Mouse (Mus musculus) frontal cortex, postnatal 36 days (tissue): Measurements from ENCODE around the gene Pank1.

Experiments used
- DNase-seq, 2 experiments: peaks; one replicate each; pipeline ENCODE4 v3.0.0; 2022; ENCODE audit warnings: low spot score in 2 of 2

Pank1 gene

GRCm38 (mm10) chr19:34825946-34826655 lies 53.2 kb downstream of the Pank1 start:
- DNase-seq: peak in 1 of 2 experiments; percentile 26

GRCm38 (mm10) chr19:34819577-34820170 lies 59.6 kb downstream of the Pank1 start:
- DNase-seq: no peak

- no peak for DNase-seq
These were observed 63.9 kb downstream of the Pank1 start for GRCm38 (mm10) chr19:34815371-34815770.

- DNase-seq: no peak
These were observed 64.6 kb downstream of the Pank1 start for GRCm38 (mm10) chr19:34814696-34815095.

GRCm38 (mm10) chr19:34813961-34814360 lies 65.3 kb downstream of the Pank1 start:
- DNase-seq: no peak

GRCm38 (mm10) chr19:34813533-34813932 lies 65.7 kb downstream of the Pank1 start:
- no peak for DNase-seq

- DNase-seq: no peak
These were observed 66.5 kb downstream of the Pank1 start for GRCm38 (mm10) chr19:34812711-34813110.

GRCm38 (mm10) chr19:34807173-34807572 lies 72.1 kb downstream of the Pank1 start:
- DNase-seq: no peak

- DNase-seq: no peak
These were observed 74.2 kb downstream of the Pank1 start for GRCm38 (mm10) chr19:34805071-34805470.

- no peak for DNase-seq
These were observed 74.7 kb downstream of the Pank1 start for GRCm38 (mm10) chr19:34804531-34804930.

GRCm38 (mm10) chr19:34803396-34803795 lies 75.9 kb downstream of the Pank1 start:
- DNase-seq: no peak

- DNase-seq: no peak
These were observed 79.5 kb downstream of the Pank1 start for GRCm38 (mm10) chr19:34799644-34800267.

- no peak for DNase-seq
These were observed 82.9 kb downstream of the Pank1 start for GRCm38 (mm10) chr19:34796396-34796795.

- DNase-seq: no peak
These were observed 96.8 kb downstream of the Pank1 start for GRCm38 (mm10) chr19:34782491-34782890.

- no peak for DNase-seq
These were observed 100.3 kb downstream of the Pank1 start for GRCm38 (mm10) chr19:34778993-34779392.

- no peak for DNase-seq
These were observed 101.2 kb downstream of the Pank1 start for GRCm38 (mm10) chr19:34778098-34778497.

GRCm38 (mm10) chr19:34772775-34773174 lies 106.5 kb downstream of the Pank1 start:
- peak; percentile 42 to 79 for DNase-seq

GRCm38 (mm10) chr19:34770764-34771163 lies 108.5 kb downstream of the Pank1 start:
- no peak for DNase-seq

GRCm38 (mm10) chr19:34758754-34759153 lies 120.5 kb downstream of the Pank1 start:
- no peak for DNase-seq
